Mouse (Mus musculus): ENCODE measurements around the gene Kri1. TPM values are rescaled to one million over a fixed set of nuclear protein-coding genes. Genes with fewer than 3 reads are reported as not detected.
"Not testable (repeated sequence)": the region's sequence is repeated elsewhere in the genome, so short reads cannot be mapped to it uniquely, and the experiment has no call there.

The Kri1 gene
- polyA plus RNA-seq, 1 experiment from 2014 or later = 16.3 TPM

DNA sequence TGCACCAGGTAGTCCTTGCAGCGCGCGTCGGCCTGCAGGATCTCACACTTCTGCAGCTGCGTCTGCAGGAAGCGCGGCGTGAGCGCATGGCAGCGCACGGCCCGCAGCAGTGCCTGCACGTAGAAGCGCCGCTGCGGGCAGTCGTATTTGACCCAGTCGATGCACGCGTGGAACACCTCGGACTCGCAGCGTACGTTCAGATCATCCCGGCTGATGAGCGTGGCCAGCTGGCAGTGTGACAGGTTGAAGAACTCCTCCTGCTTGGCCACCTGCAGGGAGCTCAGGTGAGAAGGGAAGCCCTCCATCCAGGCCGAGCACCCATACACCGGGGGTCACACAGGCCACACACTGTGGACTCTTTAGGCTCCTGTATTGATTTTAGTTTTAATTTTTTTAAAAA is 54.0 kb downstream of the Kri1 start:
- Histone ChIP-seq H3K4me1 (replicated peaks) (peaks cover 31% of the 10 kb centered on the region), H3K4me2 (no peak overlapping the region), H3K9ac (no peak overlapping the region), H3K4me3 (no peak overlapping the region), H3K27ac (no peak overlapping the region), H3K36me3 (peaks cover 59% of the 10 kb centered on the region), H3K9me3 (no peaks in the 10 kb centered on the region), H3K27me3 (no peaks in the 10 kb centered on the region)
- ATAC-seq (ENCODE audit: low FRiP score) = no peak
- 82% methylated on average over 28 of the region's 28 CpGs for WGBS

DNA sequence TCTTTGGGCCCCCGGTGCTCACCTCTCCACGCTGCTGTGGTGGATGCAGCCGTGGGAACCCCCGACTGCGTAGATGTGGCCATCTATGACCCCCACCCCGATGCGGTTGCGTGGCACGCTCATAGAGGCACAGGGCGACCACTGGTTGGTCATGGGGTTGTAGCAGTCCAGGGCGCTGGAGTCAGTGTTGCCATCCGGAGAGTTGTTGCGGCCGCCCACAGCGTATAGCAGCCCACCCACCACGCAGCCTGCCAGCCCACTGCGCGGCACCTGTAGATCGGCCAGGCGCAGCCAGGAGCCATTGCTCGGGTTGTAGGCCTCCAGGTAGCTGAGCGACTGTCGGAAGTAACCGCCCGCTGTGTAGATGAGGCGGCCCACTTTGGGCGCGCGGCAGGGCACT is 54.4 kb downstream of the Kri1 start:
- Histone ChIP-seq H3K4me2 (no peak overlapping the region), H3K4me3 (no peak overlapping the region), H3K27ac (no peak overlapping the region), H3K36me3 (peaks cover 59% of the 10 kb centered on the region), H3K9me3 (no peaks in the 10 kb centered on the region), H3K27me3 (no peaks in the 10 kb centered on the region), H3K9ac (no peak overlapping the region), H3K4me1 (replicated peaks) (peaks cover 31% of the 10 kb centered on the region)
- no peak for ATAC-seq (ENCODE audit: low FRiP score)
- WGBS = 85% methylated on average over 29 of the region's 29 CpGs

DNA sequence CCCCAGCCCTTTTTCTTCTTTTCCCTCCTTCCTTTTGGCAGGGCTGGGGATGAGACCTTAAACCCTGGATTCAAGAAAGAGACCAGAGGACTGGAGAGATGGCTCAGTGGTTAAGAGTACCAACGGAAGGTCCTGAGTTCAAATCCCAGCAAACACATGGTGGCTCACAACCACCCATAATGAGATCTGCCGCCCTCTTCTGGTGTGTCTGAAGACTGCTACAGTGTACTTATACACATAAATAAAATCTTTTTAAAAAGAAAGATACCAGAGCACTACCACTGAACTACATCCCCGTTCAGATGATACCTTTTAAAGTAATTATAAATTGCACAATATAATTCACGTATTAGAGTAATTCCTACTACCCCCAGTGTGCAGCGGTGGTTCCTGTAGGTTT is 54.9 kb downstream of the Kri1 start:
- WGBS = 93% methylated on average over 5 of the region's 5 CpGs
- Histone ChIP-seq H3K27ac (no peak overlapping the region), H3K36me3 (peaks cover 59% of the 10 kb centered on the region), H3K9ac (no peak overlapping the region), H3K9me3 (no peaks in the 10 kb centered on the region), H3K27me3 (no peaks in the 10 kb centered on the region), H3K4me1 (replicated peaks) (peaks cover 29% of the 10 kb centered on the region), H3K4me3 (no peak overlapping the region), H3K4me2 (no peak overlapping the region)
- no peak for ATAC-seq (ENCODE audit: low FRiP score)

DNA sequence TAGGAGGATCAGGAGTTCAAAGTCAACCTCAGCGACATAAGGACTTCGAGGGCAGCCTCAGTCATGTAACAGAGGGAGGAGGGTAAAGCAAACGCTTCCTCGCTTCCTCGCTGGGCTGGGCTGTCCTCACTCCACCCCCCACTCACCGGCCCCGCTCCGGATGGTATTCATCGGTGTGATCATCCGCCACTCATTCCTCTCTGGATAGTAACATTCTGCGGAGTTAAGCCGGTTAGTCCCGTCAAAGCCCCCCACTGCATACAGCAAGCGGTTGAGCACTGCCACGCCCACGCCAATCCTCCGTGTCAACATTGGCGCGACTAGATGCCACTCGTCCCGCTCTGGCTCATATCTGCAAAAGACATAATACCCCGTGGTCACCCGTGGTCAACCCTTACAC is 56.2 kb downstream of the Kri1 start:
- no peak for ATAC-seq (ENCODE audit: low FRiP score)
- no peak overlapping the region for H3K9ac ChIP-seq
- no peaks in the 10 kb centered on the region for H3K9me3 ChIP-seq
- 58% methylated on average over 23 of the region's 23 CpGs for WGBS
- no peak overlapping the region for H3K27ac ChIP-seq
- H3K4me1 ChIP-seq (replicated peaks) = peaks cover 24% of the 10 kb centered on the region
- peaks cover 59% of the 10 kb centered on the region for H3K36me3 ChIP-seq
- 0 out of 2 replicates have a peak, but pooled peaks cover 2% of the 10 kb centered on the region for H3K27me3 ChIP-seq
- H3K4me3 ChIP-seq = no peak overlapping the region
- no peak overlapping the region for H3K4me2 ChIP-seq

DNA sequence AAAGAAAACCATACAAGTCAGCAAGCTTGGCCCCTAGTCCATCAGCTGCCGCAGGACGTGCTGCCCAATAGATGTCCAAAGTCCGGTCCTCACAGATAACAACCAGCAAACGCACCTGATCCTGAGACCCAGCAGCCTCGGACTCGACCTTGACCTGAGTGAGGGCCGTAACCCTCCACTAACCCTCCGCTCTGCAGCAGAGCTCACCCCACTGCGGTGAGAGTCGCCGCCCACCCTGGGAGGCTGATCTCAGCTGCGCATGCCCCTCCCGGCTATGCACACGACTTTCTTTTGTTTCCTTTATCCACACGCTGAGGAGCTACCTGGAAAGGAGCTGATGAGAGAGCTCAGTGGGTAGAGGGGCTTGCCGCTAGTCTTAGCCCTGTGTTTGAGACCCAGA is 60.4 kb downstream of the Kri1 start:
- H3K9ac ChIP-seq = peak overlapping the region; percentile 58
- H3K4me1 ChIP-seq (replicated peaks) = peaks cover 18% of the 10 kb centered on the region
- ATAC-seq (ENCODE audit: low FRiP score) = peak; percentile 40; the same call in 1 of the 2 replicates
- 0 out of 2 replicates have a peak, but pooled peaks cover 11% of the 10 kb centered on the region for H3K27me3 ChIP-seq
- H3K9me3 ChIP-seq = no peaks in the 10 kb centered on the region; the same call in 1 of the 2 replicates
- peak overlapping the region; percentile 20 for H3K4me3 ChIP-seq
- 16% methylated on average over 16 of the region's 16 CpGs for WGBS
- H3K36me3 ChIP-seq = peaks cover 32% of the 10 kb centered on the region
- peak overlapping the region; percentile 48 for H3K4me2 ChIP-seq
- no peak overlapping the region; the same call in 1 of the 2 replicates for H3K27ac ChIP-seq

DNA sequence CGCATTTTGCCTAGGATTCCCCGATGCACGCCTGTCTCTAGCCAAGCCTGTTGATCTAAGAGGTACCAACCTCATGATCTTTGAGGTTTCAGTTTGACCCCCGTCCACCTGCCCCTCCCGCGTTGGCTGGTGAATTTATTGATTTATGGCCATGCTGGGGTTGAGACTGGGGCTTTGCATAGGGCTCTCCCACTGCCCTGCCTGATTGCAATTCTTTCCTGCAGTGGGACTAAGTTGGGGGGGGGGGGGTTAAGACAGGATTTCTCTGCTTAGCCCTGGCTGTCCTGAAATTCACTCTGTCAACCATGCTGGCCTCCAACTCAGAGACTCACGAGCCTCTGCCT is 62.4 kb downstream of the Kri1 start:
- no peak for ATAC-seq (ENCODE audit: low FRiP score)
- Histone ChIP-seq H3K27me3 (0 out of 2 replicates have a peak, but pooled peaks cover 11% of the 10 kb centered on the region), H3K27ac (no peak overlapping the region), H3K4me1 (replicated peaks) (peaks cover 25% of the 10 kb centered on the region), H3K4me2 (peak overlapping the region; percentile 44), H3K36me3 (peaks cover 14% of the 10 kb centered on the region), H3K9ac (peak overlapping the region; percentile 59; the same call in 1 of the 2 replicates), H3K4me3 (no peak overlapping the region), H3K9me3 (no peaks in the 10 kb centered on the region; the same call in 1 of the 2 replicates)
- 17% methylated on average over 7 of the region's 7 CpGs for WGBS

DNA sequence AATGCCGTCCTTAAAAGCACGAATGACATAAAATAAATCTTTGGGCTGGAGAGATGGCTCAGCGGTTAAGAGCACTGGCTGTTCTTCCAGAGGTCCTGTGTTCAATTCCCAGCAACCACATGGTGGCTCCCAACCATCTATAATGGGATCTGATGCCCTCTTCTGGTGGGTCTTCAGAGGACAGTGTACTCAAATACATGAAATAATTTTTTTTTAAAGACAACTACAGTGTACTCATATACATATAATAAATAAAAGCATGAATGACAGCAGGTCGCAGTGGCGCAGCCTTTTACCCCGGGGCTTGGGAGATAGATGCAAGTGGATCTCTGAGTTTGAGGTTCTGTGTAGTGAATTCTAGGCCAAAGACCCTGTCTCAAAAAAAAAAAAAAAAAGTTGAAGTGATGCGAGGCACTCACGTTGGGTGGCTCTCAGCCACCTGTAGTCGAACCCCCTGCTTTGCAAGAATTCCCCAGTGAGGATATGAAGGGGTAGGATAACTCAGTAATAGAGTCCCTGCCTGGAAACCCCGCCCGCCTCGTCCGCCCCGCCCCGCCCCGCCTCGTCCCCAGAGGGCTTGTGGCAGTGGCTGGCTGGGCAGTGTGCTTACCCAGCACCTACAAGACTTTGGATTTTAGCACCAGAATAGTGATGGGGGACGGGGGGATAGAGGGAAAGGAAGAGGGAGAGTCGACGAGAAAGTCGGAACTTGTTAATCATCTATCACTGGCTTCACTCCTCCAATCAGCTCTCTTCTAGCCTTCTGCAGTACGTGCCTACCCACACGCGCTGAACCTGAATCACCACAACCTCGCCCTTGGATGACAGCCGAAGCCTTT is 63.0 kb downstream of the Kri1 start:
- H3K4me2 ChIP-seq = peak overlapping the region; percentile 44
- H3K36me3 ChIP-seq = peaks cover 8% of the 10 kb centered on the region
- no peak for ATAC-seq (ENCODE audit: low FRiP score)
- peak overlapping the region; percentile 59; the same call in 1 of the 2 replicates for H3K9ac ChIP-seq
- no peak overlapping the region for H3K27ac ChIP-seq
- 0 out of 2 replicates have a peak, but pooled peaks cover 11% of the 10 kb centered on the region for H3K27me3 ChIP-seq
- no peaks in the 10 kb centered on the region; the same call in 1 of the 2 replicates for H3K9me3 ChIP-seq
- peak overlapping the region; percentile 18; the same call in 1 of the 2 replicates for H3K4me3 ChIP-seq
- H3K4me1 ChIP-seq (replicated peaks) = peaks cover 25% of the 10 kb centered on the region
- WGBS = 23% methylated on average over 26 of the region's 26 CpGs

DNA sequence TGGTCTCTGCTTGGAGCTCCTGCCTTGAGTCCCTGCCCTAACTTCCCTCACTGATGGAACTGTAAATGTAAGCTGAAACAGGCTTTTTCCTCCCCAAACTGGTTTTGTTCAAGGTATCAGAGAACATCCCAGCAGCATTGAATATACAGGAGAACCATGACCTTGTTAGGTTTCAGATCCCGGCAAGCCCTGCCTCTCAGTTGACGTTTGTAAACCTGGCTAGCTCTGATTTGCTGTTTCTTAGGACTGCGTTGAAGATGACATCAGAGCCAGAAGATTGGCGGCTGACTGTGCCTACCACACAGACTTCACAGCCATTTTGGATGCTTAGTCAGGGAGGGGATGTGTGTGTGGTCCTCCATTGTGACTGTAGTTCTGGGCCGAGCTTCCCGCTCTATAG is 63.9 kb downstream of the Kri1 start:
- Histone ChIP-seq H3K4me1 (replicated peaks) (peaks cover 25% of the 10 kb centered on the region), H3K9me3 (no peaks in the 10 kb centered on the region; the same call in 1 of the 2 replicates), H3K4me3 (no peak overlapping the region), H3K9ac (no peak overlapping the region), H3K27ac (no peak overlapping the region), H3K36me3 (no peaks in the 10 kb centered on the region; the same call in 1 of the 2 replicates), H3K4me2 (no peak overlapping the region), H3K27me3 (0 out of 2 replicates have a peak, but pooled peaks cover 11% of the 10 kb centered on the region)
- no peak for ATAC-seq (ENCODE audit: low FRiP score)
- WGBS = 91% methylated on average over 6 of the region's 6 CpGs

DNA sequence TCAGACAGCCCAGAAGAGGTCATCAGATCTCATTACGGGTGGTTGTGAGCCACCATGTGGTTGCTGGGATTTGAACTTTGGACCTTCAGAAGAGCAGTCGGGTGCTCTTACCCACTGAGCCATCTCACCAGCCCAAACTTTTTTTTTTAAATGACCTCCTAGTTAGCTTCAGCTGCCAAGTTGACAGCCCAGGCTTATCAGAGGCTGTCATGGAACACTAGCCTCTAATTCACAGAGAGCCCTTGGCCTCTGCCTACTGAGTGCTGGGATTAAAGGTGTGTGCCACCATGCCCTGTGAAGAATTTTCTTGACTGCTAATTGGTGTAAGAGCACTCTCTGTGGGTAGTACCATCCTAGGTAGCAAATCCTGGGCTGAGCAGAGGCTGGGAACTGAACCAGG is 64.3 kb downstream of the Kri1 start:
- not testable (repeated sequence) for ATAC-seq (ENCODE audit: low FRiP score)

More for the DNA sequence above, 64.3 kb downstream of the Kri1 start:
- H3K4me3 ChIP-seq, H3K27ac ChIP-seq, H3K36me3 ChIP-seq, H3K9me3 ChIP-seq, H3K4me2 ChIP-seq, H3K9ac ChIP-seq: not testable (repeated sequence)
- WGBS = 95% methylated on average over 2 of the region's 2 CpGs
- H3K27me3 ChIP-seq = 0 out of 2 replicates have a peak, but pooled peaks cover 11% of the 10 kb centered on the region
- peaks cover 25% of the 10 kb centered on the region for H3K4me1 ChIP-seq (replicated peaks)

Other genes with a start within 250 kb of the Kri1 start
- gene Zglp1, start 220.9 kb downstream of the Kri1 start, polyA plus RNA-seq (2015; fragmentation: Nextera tagmentation; extraction: Ambion mirVana) = 0.92 and 1.9 TPM in 2 replicates
- 1.9 and 2.4 TPM in 2 replicates for gene Gm49373, start 214.9 kb downstream of the Kri1 start, polyA plus RNA-seq (2015; fragmentation: Nextera tagmentation; extraction: Ambion mirVana)
- 57.3 and 63.1 TPM in 2 replicates for gene Fdx1l, start 214.4 kb downstream of the Kri1 start, polyA plus RNA-seq (2015; fragmentation: Nextera tagmentation; extraction: Ambion mirVana)
- gene Gm38431, start 196.0 kb downstream of the Kri1 start, polyA plus RNA-seq (2015; fragmentation: Nextera tagmentation; extraction: Ambion mirVana) = 0.92 and 2.8 TPM in 2 replicates
- 28.3 and 32.5 TPM in 2 replicates for gene Raver1, start 196.0 kb downstream of the Kri1 start, polyA plus RNA-seq (2015; fragmentation: Nextera tagmentation; extraction: Ambion mirVana)
- gene Tyk2, start 156.7 kb downstream of the Kri1 start, polyA plus RNA-seq (2015; fragmentation: Nextera tagmentation; extraction: Ambion mirVana) = 12.4 and 12.8 TPM in 2 replicates
- gene Cdc37, start 138.0 kb downstream of the Kri1 start, polyA plus RNA-seq (2015; fragmentation: Nextera tagmentation; extraction: Ambion mirVana) = 221 and 223 TPM in 2 replicates
- gene Pde4a, start 122.3 kb downstream of the Kri1 start, polyA plus RNA-seq (2015; fragmentation: Nextera tagmentation; extraction: Ambion mirVana) = 17.6 and 18.8 TPM in 2 replicates
- gene Keap1, start 48.6 kb downstream of the Kri1 start, polyA plus RNA-seq (2015; fragmentation: Nextera tagmentation; extraction: Ambion mirVana) = 61.8 and 64.7 TPM in 2 replicates
- 2.8 and 3.4 TPM in 2 replicates for gene S1pr5, start 39.5 kb downstream of the Kri1 start, polyA plus RNA-seq (2015; fragmentation: Nextera tagmentation; extraction: Ambion mirVana)
- gene Atg4d, start 22.7 kb downstream of the Kri1 start, polyA plus RNA-seq (2015; fragmentation: Nextera tagmentation; extraction: Ambion mirVana) = 51.1 and 51.8 TPM in 2 replicates
- 89.2 and 90.3 TPM in 2 replicates for gene Cdkn2d, start 3.4 kb upstream of the Kri1 start, polyA plus RNA-seq (2015; fragmentation: Nextera tagmentation; extraction: Ambion mirVana)
- gene Ap1m2, start 24.4 kb upstream of the Kri1 start, polyA plus RNA-seq (2015; fragmentation: Nextera tagmentation; extraction: Ambion mirVana) = 0.62 and 0.71 TPM in 2 replicates
- gene Slc44a2, start 32.7 kb upstream of the Kri1 start, polyA plus RNA-seq (2015; fragmentation: Nextera tagmentation; extraction: Ambion mirVana) = 68.1 and 73.8 TPM in 2 replicates
- gene Ilf3, start 79.9 kb upstream of the Kri1 start, polyA plus RNA-seq (2015; fragmentation: Nextera tagmentation; extraction: Ambion mirVana) = 253 and 276 TPM in 2 replicates
- gene Qtrt1, start 123.9 kb upstream of the Kri1 start, polyA plus RNA-seq (2015; fragmentation: Nextera tagmentation; extraction: Ambion mirVana) = 50.6 and 54.0 TPM in 2 replicates
- 64.9 and 72.1 TPM in 2 replicates for gene Dnm2, start 136.9 kb upstream of the Kri1 start, polyA plus RNA-seq (2015; fragmentation: Nextera tagmentation; extraction: Ambion mirVana)
- gene Tmed1, start 222.3 kb upstream of the Kri1 start, polyA plus RNA-seq (2015; fragmentation: Nextera tagmentation; extraction: Ambion mirVana) = 57.0 and 61.8 TPM in 2 replicates
- gene AB124611, start 238.2 kb upstream of the Kri1 start, polyA plus RNA-seq (2015; fragmentation: Nextera tagmentation; extraction: Ambion mirVana) = 3.4 and 3.8 TPM in 2 replicates

Measured in hindbrain, embryonic 13.5 days (tissue).